Mouse (Mus musculus) kidney, postnatal 10 days (tissue): ENCODE results near the gene Tmem216.
"Not testable (repeated sequence)": the region's sequence is repeated elsewhere in the genome, so short reads cannot be mapped to it uniquely, and the experiment has no call there.

Source experiments
- DNase-seq: peaks from one replicate; pipeline ENCODE4 v3.0.0; 2021; ENCODE audit warnings: mixed read lengths

Gene Tmem216

DNA sequence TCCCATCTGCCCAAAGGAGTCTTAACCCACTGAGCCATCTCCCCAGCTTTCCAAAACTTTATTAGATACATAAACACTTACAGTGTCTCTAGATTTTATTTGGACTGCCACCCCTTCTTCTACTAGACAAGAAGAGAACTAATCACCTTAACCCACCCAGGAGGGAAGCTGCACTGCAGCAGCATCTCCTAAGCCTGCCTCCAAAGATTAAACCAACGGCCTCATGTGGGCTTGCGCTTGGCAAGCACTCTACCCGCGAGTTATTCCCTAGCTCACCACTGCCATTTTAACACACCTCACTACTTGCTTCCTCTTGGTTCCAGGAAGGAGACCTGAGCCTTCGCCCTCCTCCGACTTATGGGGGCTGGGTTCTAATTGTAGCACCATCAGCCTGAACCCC, 8.2 kb upstream of the Tmem216 start:
- DNase-seq, result no peak

DNA sequence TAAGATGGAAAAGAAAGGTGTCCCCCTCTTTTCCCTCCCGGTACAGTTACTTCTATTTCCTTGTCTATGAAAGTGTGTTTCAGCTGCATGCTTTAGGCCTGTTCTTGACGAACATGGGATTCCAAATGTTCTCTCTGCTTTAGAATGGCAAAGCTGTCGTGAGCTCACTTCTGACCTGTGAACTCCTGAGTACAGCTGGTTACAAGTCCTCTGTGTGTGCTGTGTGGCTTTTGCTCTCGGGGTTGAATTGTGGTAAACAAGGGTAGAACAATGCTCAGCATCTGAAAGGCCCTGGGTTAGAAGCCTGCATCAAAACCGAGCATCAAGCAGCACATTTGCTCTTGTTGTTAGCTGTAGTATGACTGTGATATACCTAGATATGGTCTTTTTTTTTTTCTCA, 6.3 kb upstream of the Tmem216 start:
- DNase-seq, result no peak

DNA sequence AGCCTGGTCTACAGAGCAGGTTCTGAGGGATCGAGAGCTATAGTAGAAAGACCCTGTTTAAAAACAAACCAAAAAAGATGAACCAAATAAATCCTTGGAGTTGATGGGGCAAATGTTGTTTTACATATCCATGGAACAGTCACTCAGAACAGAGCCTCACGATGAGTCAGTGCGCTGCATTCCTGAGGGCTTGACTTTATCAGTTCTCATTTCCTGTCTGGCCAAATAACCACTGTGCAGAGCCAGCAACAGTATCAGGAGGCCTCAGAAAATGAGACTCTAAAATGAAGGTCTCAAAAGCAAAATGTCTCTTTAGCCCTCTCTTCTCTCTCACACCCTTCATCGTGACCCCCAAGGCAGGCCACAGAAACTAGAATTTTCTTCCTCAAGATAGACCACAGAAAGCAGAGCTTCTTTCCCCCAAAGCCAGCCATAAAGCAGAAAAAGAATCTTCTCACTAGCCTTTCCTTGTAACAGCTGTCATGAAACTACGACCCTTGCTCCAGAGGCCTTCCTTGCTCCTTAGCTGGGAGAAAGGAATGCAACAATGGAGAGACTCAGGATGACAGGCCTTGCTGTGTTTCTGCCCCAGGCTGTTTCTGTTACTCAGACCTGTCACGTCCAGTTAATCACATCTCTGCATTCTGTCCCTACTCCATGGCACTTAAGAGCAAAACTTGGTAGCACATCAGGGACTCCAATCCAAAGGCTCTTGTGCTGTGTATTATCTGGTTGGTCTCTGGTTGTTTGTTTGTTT, 5.7 kb upstream of the Tmem216 start:
- peak; percentile 33 for DNase-seq

DNA sequence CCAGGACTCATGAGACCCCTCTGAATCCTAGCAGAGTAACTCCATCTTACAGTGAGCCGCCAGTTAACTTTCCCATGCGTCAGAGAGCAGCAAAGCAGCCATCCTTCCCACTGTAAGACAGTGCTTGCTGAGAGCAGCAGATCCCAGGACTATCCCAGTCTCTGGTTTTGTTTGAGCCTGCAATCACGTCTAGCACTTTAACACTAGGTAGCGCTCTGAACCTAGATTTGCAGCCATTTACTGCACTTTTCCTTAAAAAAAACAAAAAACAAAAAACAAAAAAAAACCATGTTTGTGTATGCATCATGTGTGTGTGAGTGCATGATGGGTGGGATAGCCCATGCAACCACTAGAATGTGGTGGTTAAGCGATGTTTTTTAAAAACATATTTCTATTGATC, 4.1 kb upstream of the Tmem216 start:
- DNase-seq, result peak; percentile 30

DNA sequence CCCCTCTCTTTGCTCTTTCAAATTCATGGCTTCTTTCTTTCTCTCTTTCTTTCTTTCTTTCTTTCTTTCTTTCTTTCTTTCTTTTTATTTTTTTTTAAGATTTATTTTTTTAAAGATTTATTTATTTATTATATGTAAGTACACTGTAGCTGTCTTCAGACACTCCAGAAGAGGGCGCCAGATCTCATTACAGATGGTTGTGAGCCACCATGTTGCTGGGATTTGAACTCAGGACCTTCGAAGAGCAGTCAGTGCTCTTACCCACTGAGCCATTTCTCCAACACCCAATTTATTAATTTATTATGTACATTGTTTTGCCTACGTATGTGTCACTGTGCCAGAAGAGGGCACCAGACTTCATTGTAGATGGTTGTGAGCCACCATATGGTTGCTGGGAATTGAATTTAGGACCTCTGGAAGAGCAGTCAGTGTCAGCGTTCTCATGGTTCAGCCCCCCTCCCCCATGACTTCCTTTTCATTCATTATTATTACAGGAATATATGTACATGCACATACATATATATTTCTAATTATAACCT, 1.9 kb upstream of the Tmem216 start:
- not testable (repeated sequence) for DNase-seq

DNA sequence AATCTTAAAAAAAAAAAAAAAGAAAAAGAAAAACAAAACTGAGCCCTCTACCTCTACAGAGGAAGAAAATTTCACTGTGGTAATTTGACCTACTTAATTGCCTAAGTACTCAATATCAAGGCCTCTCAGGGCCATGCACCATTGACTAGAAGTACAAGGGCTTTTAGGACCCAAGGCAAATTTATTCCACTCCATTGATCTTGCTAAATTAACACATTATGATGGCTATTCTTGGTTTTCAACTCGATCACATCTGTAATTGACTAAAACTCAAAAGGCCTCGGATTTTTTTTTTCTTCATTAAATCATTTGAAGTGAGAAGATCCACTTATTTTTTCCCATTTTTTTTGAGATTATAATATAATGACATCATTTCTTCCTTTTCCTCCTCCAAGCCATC, 1.4 kb upstream of the Tmem216 start:
- DNase-seq, result no peak

DNA sequence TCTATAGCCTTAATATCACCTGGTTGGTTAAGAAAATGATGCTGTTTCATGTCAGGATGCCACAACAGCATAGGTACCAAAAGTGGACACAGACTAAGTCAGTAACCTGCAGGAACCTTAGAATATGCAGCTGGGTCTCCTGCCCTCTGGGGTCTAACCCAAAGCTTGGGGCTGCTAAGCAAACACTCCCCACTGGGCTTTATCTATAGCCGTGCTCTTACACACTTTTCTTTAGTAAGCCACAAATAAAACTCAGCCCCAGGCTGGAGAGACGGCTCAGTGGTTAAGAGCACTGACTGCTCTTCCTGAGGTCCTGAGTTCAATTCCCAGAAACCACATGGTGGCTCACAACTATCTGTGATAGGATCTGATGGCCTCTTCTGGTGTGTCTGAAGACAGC, 963 bp upstream of the Tmem216 start:
- DNase-seq, result no peak

DNA sequence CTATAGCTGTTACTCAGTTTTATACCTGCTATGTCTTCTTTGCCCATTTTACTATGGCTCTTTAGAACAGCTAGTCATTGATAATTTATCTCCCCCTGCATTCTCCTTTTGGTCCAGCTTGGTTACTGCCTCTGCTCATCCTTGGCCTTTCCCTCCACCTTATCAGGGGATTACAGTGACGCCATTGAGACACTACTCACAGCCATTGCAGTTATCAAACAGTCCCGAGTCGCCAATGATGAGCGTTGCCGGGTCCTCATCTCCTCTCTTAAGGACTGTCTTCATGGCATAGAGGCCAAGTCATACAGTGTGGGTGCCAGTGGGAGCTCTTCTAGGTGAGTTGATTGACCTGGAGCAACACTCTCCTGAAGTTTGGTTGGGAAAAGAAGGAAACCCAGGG, 16.6 kb downstream of the Tmem216 start:
- no peak for DNase-seq

DNA sequence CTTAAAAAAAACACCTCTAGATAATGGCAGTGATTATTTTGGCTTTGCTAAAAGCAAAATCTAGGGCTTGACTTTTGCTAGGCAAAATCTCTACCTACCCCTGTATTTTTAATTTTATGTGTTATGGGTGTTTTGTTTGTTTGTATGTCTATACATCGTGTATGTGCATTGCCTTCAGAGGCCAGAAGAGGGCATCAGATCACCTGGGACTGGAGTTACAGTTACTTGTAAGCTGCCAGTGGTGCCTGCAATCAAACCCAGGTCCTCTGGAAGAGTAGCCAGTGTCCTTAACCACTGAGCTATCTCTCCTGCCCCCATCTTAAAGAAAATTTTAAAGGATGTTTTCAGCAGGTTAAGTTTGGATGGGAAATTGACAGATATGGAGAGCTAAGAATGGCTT, 26.0 kb downstream of the Tmem216 start:
- no peak for DNase-seq

DNA sequence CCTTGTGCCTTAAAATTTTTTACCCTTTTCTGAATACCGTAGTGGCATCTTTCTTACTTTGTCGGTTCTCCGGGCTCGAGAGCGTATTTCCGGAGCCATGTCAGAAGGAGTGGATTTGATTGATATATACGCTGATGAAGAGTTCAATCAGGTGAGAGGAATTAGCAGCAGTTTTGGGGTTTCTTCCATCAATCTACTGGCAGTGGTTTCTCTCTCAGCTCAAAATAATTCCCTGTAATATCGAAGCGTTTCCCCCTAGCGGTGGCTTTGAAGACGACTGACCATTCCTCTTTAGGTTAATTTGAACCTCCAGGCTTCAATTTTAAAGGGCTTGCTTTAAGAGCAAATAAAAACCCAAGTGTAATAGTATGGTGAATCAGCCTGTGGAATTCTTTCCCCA, 30.1 kb downstream of the Tmem216 start, which contains the start of gene Sdhaf2:
Gene Sdhaf2 (minus strand): TSS at position 233 of the 400 bp plus-strand sequence.
- DNase-seq, result peak; percentile 60

DNA sequence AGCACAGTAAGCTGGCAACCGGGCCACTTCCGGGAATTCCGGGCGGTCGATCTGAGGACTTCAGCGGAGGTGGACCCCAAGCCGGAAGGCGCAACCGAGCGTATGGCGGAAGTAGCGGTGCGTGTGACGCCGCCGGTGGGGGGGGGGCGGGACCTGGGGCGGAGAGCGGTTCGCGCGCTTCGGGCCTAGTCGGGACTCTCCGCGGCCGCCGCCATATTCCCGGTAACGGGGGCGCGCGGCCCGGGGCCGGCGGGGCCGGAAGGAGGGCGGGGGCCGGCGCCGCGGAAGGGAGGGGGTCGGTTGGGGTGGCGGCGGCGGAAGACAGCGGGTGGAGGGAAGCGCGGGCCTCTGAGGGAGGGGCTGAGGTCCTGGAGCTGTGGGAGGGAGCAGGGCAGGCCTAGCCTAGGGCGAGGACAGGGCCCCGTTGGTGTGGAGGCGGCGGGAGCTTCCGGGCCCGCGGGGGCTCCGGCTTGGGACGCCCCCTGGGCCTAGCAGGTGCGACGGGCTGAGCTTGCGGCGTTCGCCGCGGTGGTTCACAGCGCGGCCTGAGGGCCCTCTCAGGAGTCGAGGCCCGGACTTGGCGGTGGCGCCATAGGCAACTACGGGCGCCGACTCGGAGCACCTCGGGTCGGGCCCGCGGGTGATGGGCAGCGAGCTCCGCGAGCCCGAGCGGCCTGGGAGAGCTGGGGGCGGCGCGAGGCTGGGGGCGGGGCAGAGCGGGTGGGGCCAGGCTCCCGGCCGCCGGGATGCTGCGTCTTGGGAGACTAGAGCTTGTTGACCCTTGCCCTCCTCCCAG, 30.7 kb downstream of the Tmem216 start, which contains the start of gene Cpsf7:
Gene Cpsf7 (plus strand): TSS at position 161 of the 796 bp plus-strand sequence.
- peak; percentile 96 for DNase-seq

DNA sequence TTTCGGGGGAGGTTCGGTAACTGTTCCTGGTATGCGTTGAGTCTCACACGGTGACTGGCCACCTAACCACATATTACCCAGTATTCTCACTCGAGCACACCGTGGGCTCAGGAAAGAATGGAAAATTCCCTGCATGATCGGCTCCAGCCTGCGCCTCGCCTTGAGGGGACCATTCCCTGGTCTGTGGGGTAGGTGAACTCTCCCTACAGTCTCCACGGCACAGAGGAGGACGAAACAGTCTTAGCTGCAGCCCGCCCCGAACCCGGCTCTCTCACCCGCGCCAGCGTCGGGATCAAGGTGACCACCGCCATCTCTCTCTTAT, 31.3 kb downstream of the Tmem216 start:
- DNase-seq, result no peak

DNA sequence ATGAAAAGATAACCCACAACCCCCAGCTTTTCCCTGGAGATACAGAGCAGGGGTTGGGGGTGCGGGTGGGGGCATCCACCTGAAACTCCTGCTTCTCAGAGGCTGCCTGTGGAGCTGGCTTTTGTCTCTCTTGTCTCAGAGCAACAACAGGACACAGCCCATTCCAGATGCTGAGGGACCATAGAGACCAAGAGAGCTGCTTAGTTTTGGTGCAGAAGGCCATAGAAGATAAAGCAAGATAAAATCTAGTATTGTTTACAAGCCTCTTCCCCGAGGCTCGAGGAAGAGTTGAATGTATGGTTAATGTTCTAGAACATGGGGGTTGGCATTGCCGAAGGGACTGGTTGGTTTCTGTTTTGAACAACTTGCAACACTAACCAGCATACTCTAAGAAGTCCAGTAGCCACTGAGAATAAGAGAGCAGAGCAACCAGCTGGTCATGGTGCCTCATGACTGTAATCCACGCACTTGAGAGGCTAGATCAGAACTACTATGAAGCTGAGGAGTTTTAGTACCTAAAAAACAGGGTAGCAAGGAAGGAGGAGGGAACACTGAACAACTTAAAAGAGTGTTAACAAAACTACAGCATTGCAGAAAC, 32.5 kb downstream of the Tmem216 start:
- no peak for DNase-seq

DNA sequence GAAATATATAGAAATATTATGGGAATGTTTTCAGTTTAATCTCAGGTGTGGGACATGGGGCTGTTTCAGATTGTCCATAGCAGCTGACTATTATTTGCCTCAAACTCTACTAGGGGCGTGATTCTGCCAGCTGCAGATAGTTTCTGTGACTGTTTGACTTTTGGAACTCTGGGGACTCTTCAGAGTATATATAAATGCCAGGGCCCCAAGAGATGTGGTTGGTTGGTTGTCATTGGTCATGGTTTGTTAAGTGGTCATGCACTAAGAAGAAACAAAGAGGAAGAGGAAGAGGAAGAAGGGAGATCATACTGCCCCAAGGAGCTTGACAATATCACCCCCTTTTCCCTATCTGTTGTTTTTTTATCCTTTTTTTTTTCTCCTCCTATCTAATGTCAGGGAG, 34.1 kb downstream of the Tmem216 start:
- DNase-seq, result no peak

DNA sequence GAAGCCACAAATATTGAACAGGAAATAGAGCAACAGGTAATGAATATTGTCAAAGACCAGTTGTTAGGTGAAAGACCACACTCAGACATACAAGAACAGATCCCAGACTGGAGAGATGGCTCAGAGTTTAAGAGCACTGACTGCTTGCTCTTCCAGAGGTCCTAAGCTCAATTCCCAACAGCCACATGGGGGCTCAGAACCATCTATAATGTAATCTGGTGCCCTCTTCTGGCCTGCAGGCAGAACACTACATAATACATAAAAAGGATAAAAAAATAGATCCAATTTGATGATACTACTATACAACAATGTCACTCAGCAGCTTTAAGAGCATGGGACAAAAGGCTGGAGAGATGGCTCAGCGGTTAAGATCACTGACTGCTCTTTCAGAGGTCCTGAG, 35.7 kb downstream of the Tmem216 start:
- peak; percentile 26 for DNase-seq

DNA sequence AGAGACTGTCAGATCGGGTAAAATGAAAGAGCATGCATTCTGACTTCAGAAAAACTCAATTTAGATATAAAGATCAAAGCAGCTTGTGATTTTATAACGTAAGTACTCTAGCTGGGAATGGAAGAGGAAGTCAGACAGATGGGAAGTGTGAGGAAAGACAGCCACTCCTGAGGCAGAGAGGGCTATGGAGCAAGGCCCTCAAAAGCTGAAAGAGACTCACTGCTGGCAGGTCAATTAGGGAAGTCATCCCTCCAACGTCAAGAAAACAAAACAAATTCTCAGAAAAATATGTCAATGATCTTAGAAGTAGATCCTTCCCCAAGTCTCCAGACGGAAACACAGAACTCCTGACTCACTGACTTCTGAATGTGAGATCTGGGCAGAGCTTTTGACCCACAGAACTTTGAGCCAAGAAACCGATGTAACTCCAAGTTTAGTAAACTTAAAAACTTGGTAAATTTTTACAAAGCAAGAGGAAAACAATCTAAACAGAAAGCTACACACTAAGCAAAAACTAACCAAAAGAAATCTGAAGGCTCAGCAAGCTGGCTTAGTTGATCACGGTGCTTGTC, 45.2 kb downstream of the Tmem216 start:
- no peak for DNase-seq

DNA sequence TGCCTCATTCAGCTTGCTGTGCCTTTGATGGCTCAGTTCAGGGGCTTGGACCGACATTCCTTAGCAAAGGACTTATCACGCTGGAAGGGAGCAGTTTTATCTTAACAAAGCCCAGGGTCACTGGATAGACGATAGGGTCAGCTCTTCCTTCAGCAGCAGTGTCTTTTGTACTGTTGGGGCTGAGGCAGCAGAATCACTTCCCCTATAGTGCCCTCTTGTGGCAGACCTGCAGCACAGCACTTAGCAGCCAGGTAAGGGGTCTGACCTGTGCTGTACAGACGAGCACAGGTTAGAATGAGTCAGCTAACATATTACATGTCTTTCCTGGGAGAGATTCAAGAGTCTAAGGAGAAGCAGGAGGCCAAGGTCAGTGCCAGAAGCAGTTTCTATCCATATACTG, 53.5 kb downstream of the Tmem216 start:
- DNase-seq, result peak; percentile 50

DNA sequence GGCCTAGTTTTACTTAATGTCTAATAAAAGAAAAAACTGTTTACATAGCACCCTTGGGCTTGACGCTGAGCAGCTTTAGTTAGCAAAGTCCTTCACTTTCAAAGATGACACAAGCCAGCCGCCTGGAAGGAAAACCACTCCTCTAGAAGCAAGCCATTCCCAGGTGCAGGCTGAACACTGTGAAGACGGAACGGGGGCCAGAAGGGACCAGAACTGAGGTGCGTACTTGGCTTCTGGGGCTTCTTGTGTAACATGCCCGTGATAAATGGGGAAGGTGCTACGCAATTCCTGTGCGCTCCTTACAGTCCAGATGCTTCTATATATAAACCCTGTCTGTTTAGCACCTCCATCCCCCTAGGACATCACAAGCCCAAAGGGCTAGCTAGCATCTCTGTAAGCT, 55.5 kb downstream of the Tmem216 start:
- no peak for DNase-seq

DNA sequence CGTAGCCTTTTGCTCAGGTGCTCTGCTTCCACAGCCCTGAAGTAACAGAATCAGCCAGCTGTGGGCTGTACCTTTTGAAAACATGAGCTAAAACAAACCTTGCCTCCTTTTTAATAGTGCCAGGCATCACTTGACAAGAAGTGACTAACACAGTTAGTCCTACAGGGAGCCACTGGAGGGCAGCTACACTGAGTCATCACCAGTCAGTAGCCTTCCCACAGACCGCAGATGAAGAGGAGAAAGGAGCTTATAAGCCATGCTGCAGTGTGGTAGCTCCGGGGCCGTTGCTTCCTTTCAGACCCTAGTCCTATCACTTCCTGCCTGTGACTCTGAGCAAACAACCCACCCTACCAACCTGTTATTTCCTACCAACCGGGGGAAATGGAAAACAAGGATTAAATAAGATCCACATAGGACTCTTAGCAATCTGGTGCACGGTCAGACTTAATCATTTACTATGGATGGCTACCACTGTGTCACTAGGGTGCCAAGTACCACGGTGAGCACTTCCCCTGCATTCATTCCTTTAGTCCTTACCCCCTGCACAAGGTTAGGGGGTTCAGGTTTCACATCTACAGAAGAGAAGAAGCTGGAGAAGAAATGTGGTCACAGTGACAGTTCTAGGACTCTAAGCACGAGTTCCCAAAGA, 58.4 kb downstream of the Tmem216 start:
- no peak for DNase-seq

DNA sequence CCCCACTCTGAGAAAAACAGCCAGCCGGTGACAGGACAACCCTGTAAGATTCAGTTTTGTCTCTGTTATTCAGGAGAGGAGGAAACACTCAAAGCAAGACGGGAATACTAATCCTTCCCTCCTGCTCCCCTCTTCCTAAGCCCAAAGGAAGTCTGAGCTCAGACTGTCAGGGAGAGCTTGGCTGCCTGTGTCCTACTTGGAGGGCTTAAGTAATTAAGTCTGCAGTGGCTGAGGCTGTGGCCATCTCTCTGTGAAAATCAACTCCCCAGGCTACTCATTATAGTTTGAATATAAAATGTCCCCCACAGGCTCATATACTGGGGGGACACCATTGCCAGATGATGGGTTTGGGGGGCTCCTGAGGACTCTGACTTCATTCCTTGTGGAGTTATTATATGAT, 59.1 kb downstream of the Tmem216 start:
- no peak for DNase-seq

DNA sequence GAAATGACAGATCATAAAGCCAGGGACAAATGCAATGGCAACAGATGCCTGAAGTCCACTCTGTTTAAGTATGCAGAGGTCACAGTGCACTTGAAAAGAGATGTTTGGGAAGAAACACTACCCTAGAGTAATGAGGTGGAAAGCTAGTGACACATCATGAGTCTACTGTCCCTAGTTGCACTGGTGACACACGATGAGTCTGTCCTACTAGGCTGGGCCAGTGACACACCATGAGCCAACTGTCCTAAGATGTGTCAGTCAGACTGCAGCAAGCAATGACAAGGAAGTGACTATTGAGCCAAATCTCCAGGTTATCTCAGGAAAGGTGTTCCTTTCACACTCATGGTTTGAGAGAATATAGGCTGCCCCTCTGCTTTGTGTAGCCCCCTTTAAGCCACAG, 60.4 kb downstream of the Tmem216 start:
- DNase-seq, result no peak

DNA sequence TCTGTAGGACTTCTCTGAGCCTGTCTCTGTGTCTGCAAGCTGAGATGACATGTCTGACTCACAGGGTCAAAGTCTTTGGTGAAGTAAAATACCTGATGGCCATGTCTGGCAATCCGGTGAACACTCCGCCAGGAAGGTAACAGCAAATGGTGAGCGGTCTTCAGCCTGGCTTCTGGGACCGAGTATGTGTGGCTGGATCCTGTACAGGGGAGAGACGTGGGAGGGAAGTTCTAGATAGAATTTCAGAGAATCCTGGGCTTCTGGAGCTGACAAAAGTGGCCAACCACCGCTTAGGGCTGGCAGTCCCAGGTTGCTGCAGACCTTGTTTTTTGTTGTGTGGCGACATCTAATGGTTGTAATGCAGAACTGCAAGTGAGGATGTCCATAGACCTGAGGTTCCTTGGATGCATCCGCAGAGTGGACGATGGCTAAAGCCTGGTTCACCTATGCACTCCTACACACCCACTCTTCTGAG, 69.7 kb downstream of the Tmem216 start:
- DNase-seq, result peak; percentile 67
